Mouse (Mus musculus): ENCODE data around the gene Nemp1.
"Not testable (repeated sequence)": the region's sequence is repeated elsewhere in the genome, so short reads cannot be mapped to it uniquely, and the experiment has no call there.

The Nemp1 gene

GRCm38 (mm10) chr10:127645791-127646190 lies 20.9 kb upstream of the Nemp1 start:
- no peak for DNase-seq (ENCODE audit: low spot score in 2 of 2)

GRCm38 (mm10) chr10:127652906-127653638 lies 13.6 kb upstream of the Nemp1 start:
- no peak for DNase-seq (ENCODE audit: low spot score in 2 of 2)

GRCm38 (mm10) chr10:127654970-127655579 lies 11.6 kb upstream of the Nemp1 start:
- DNase-seq (ENCODE audit: low spot score in 2 of 2) = no peak

- DNase-seq (ENCODE audit: low spot score in 2 of 2) = not testable (repeated sequence)
Observed at GRCm38 (mm10) chr10:127657617-127658016, 9.1 kb upstream of the Nemp1 start.

- no peak for DNase-seq (ENCODE audit: low spot score in 2 of 2)
Observed at GRCm38 (mm10) chr10:127658076-127658475, 8.6 kb upstream of the Nemp1 start.

- no peak for DNase-seq (ENCODE audit: low spot score in 2 of 2)
Observed at GRCm38 (mm10) chr10:127659551-127659950, 7.2 kb upstream of the Nemp1 start.

- no peak for DNase-seq (ENCODE audit: low spot score in 2 of 2)
Observed at GRCm38 (mm10) chr10:127661291-127661914, 5.3 kb upstream of the Nemp1 start.

GRCm38 (mm10) chr10:127661915-127662663 lies 4.6 kb upstream of the Nemp1 start:
- peak; percentile 38 to 60 for DNase-seq (ENCODE audit: low spot score in 2 of 2)

- no peak for DNase-seq (ENCODE audit: low spot score in 2 of 2)
Observed at GRCm38 (mm10) chr10:127662666-127663253, 3.9 kb upstream of the Nemp1 start.

- no peak for DNase-seq (ENCODE audit: low spot score in 2 of 2)
Observed at GRCm38 (mm10) chr10:127663590-127663989, 3.1 kb upstream of the Nemp1 start.

- no peak for DNase-seq (ENCODE audit: low spot score in 2 of 2)
Observed at GRCm38 (mm10) chr10:127664166-127664565, 2.5 kb upstream of the Nemp1 start.

- DNase-seq (ENCODE audit: low spot score in 2 of 2) = no peak
Observed at GRCm38 (mm10) chr10:127664891-127665290, 1.8 kb upstream of the Nemp1 start.

GRCm38 (mm10) chr10:127665366-127666181 lies 1.1 kb upstream of the Nemp1 start:
- DNase-seq (ENCODE audit: low spot score in 2 of 2) = no peak

GRCm38 (mm10) chr10:127667269-127668092 lies 780 bp downstream of the Nemp1 start:
- peak; percentile 67 to 87 for DNase-seq (ENCODE audit: low spot score in 2 of 2)

- DNase-seq (ENCODE audit: low spot score in 2 of 2) = peak; percentile 66 to 70
Observed at GRCm38 (mm10) chr10:127668093-127669050, 1.7 kb downstream of the Nemp1 start, which contains the start of gene Nab2. Nab2 (minus strand) TSS chr10:127668568.

GRCm38 (mm10) chr10:127669170-127669569 lies 2.5 kb downstream of the Nemp1 start:
- no peak for DNase-seq (ENCODE audit: low spot score in 2 of 2)

- DNase-seq (ENCODE audit: low spot score in 2 of 2) = no peak
Observed at GRCm38 (mm10) chr10:127670185-127670584, 3.5 kb downstream of the Nemp1 start.

GRCm38 (mm10) chr10:127671276-127671675 lies 4.6 kb downstream of the Nemp1 start:
- DNase-seq (ENCODE audit: low spot score in 2 of 2) = no peak

All from urinary bladder, adult 18-20 months (tissue).